Mouse (Mus musculus): ENCODE measurements at regions not wholly inside any gene's neighbourhood (a gene's known extent, or its start where the extent isn't known, plus 50 kb on each side); places are given as distances from the start of the nearest gene placed in this dataset.
A peak's percentile ranks its signal among the peaks of the same experiment; 100 is the strongest.

DNA sequence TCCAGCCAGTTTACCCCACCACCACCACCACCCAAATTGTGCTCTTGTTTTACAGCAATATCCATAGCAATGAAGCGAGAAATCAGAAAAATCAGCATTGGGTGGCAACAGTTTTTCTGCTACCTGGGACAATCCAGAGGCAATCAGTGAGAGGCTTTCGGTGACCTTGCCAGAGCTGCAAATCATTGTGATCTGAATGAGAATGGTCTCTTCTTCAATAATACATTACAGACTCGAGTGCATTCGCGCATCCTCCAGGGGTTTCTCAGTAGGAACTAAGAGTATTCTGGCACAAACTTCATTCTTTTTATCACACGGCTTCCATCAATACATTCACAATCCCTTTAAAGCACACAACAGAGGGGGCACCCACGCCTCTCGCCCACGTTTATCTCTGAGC is 91.2 kb downstream of the Srek1 start:
- DNase-seq (ENCODE audit: low read depth), result no peak

GRCm38 (mm10) chr13:103680740-103681139 is 93.7 kb downstream of the Srek1 start:
- no peak for DNase-seq (ENCODE audit: low read depth)

DNA sequence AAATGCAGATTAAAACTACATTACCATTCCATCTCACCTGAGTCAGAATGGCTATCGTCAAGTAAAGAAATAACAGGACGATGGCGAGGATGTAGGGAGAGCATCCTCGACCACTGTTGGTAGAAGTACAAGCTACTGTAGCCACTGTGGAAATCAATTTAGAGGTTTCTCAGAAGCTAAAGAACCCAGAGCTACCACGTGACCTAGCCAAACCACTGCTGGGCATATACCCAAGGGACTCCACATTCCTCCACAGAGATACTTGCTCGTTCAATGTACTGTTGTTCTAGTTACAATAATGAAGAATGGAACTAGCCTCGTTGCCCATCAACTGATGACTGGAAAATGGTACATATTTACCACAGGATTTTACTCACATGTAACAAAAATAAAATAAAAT is 94.4 kb downstream of the Srek1 start:
- no peak for DNase-seq (ENCODE audit: low read depth)

DNA sequence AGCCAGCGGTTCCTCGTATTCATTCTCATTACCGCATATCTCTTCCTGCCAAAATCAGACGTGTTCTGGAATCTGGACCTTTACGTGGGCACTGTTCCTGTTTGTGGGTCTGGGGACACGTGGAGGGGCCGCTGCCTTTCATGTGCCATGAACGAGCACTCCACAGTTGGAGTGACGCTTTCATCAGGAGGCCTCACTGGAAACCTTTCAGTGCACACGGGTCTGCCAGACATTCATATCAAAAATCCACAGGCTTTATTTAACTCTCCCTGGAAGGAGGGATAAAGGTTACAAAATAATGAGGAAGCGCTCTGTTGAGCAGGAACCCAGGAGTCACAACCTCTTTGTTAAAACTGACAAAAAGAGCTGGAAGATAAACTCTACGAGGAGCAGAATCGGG is 97.6 kb downstream of the Srek1 start:
- no peak for DNase-seq (ENCODE audit: low read depth)

DNA sequence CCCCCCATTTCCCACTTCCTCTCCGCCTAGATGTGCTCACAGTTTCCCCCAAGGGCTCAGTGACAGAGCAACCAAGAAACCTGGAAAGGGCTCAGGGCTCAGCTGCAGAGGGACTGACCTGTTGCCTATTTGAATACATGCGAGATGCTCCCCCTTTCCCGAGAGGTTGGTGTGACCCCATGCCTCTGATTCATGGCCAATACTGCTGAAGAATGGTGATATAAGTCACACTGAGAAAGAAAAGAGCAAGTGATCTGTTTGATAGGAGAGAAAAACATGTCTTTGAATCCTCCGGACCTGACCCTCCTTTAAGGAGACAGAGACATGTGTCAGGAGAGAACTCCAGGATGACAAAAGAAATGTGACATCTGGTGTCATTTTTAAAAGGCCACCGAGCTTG is 98.2 kb downstream of the Srek1 start:
- DNase-seq (ENCODE audit: low read depth), result no peak

- no peak for DNase-seq (ENCODE audit: low read depth)
These were observed 103.8 kb downstream of the Srek1 start for GRCm38 (mm10) chr13:103670611-103671010.

- DNase-seq (ENCODE audit: low read depth), result no peak
These were observed 104.6 kb downstream of the Srek1 start for GRCm38 (mm10) chr13:103669856-103670255.

DNA sequence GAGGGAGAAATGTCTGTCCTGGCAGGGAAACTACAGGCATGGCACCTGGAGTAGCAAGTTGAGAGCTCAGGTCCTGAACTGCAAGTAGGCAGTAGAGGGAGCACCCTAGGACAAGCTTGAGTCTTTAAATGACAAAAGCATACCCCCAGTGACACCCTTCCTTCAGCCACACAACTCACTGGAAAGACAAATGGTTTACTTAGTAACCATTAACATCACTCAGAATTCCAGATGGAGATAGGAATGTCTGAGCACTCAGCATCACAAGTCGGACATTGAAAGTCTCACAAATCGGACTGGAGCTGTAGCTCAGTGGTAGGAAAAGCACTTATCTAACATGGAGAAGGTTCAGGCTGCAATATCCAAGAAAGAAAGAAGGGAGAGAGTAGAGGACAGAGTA is 106.7 kb downstream of the Srek1 start:
- no peak for DNase-seq (ENCODE audit: low read depth)

DNA sequence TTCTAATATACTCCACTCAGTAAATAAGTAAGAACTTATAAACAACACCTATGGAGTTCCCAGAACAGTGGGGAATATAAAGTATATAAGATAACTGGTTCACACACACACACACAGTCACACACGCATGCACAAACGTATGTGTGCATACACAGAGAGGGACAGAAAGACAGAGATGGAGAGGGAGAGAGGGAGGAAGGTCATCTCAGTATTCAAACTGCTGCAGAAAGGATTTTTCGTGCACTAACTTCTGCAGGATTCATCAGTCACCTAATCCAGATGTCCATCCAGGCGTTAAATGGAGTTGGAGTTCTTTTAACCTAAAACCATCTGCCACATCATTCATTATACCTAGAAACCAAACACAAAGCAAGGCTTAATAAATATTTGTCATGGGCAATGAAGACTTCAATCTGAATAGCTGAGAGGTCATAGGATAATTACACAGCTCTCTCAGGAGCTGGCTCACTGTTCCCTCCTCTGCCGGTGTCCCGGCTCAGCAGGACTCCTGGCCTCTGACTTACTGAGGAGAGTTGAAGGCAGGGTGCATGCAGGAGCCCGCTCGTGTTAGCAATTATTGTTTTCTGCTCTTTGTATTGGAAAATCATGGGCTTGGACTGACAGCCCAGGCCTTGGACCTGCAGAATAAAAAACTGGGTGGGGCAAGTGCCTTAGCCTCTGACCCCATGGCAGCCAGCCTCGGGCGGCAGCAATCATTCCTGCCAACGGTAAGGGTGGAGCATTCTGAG is 114.0 kb downstream of the Srek1 start:
- no peak for DNase-seq (ENCODE audit: low read depth)

- DNase-seq (ENCODE audit: low read depth), result no peak
These were observed 118.4 kb downstream of the Srek1 start for GRCm38 (mm10) chr13:103655966-103656365.

DNA sequence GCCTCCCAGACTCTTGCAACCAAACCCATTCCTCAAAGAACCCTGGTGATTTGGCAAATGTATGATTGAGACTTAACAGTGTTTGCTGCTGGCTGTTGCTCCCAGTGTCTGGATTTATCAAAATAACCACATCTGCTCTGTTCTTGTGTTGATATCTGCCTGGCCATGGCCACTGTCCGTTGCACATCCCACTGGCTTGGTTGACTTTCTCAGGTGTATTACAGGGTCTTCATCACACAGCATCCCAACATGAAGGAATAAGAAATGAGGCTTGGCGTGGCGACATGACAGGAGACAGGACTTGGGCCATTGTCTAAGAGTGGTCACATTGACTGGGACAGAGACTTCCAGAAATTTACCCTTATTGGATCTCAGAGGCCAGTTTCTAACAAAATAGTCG is 121.2 kb downstream of the Srek1 start:
- no peak for DNase-seq (ENCODE audit: low read depth)

DNA sequence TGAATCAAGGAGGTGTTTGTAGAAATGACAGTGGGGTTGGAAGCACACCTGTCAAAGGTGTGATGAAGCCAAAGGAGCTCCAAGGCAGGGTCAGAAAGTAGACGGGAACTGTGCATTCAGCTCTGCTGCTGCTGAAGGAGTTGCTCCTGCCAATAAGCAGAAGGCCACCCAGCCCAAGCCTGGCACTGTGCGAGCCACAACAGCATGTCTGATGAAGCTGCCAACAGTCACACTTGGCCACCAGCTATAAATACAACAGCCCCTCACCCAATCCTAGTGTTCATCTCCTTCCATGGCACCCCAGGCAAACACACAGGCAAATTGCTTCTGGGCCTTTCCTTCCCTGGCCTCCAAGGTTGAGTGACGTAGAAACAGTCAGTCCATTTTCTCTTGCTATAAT is 125.0 kb downstream of the Srek1 start:
- no peak for DNase-seq (ENCODE audit: low read depth)

GRCm38 (mm10) chr13:103648016-103648415 is 126.4 kb downstream of the Srek1 start:
- no peak for DNase-seq (ENCODE audit: low read depth)

GRCm38 (mm10) chr13:103646035-103646434 is 128.4 kb downstream of the Srek1 start:
- peak; percentile 17 for DNase-seq (ENCODE audit: low read depth)

DNA sequence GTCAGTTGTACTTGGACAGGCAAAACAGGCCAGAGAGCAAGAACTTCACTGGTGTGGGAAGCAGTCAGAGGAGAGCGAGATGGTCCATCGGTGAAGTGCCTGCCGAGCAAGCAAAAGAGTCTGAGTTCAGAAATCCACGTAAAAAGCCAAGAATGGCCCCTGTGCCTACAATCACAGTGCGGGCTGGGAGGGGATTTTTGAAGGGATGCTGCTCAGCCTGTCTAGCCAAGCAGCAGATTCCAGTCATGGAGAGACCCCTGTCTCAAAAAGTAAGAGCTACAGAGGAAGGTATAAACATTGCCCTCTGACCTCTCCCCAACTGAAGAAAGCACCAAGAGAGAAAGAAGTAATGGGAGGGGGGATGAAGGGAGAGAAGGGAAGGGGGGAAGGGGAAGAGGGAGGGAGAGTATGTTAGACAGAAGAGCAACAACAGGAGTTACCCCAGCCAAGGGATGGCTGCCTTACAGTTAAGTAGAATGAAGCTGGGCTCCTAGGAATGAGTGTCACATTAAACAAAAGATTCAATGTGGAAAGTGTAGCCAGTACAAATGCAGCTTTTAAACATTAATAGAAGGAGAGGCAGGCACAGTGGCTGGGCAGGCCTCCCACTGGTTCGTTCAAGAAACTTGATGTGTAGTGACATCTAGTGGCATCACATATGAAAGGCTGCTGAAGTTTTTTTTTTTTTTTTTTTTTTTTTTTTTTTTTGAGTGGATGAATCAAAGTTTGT is 130.2 kb downstream of the Srek1 start:
- peak; percentile 3 for DNase-seq (ENCODE audit: low read depth)

DNA sequence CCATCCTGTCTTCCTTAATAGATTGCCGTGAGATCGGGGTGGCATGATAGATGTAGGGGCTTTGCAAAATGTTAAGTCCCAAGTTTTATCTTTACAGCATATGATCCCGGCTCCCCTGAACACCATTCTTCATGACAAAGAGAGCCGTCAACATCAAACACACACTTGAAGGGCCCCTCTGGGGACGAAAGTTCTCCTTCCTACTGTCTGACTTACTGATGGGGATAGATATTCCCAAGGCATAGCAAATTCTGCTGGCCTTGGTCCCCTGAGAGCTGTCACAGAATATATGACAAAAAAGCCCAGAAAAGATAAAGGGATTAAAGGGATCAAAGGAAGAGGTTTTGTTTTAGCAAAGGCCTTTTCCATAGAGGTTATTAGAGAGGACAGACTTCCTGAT is 130.9 kb downstream of the Srek1 start:
- DNase-seq (ENCODE audit: low read depth), result no peak

GRCm38 (mm10) chr13:103642542-103643375 is 131.6 kb downstream of the Srek1 start:
- no peak for DNase-seq (ENCODE audit: low read depth)

- no peak for DNase-seq (ENCODE audit: low read depth)
These were observed 136.4 kb downstream of the Srek1 start for GRCm38 (mm10) chr13:103638038-103638437.

GRCm38 (mm10) chr13:103637414-103637813 is 137.0 kb downstream of the Srek1 start:
- no peak for DNase-seq (ENCODE audit: low read depth)

DNA sequence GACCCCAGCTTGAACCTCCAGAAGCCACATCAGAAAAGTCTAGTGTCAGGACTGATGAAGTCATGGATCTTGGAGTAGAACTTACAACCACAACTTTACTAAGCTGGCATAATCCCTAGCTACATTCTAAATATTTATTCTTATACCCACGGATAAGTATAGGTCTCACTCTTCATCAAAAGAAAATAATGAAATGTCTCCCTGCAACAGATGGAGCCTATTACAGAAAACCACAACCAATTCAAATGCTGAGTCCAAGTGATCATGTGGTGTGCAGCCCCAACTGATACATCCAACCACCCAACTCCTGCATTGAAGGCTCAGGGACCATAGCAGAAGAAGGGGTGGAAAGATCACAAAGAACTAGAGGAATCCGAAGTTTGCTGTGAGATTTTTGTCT is 137.8 kb downstream of the Srek1 start:
- no peak for DNase-seq (ENCODE audit: low read depth)

DNA sequence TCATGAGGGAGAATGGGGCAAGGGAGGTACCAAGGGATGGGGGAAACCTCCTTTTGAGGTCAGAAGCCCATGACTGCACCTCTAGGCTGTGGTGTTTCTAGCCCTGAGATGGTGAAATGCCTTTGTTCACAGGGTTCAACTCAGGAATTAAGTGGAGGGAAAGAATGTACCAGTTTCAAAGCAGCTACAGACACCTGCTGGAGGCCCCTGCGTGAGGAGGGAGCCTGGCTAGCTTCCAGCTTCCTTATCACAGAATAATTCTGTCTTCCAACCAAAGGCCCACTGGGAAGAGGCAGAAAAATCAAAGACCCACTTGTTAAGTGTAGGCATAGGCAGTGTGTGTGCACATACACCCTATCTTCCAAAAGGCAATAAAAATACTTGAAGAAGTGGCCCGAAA is 150.6 kb downstream of the Srek1 start:
- no peak for DNase-seq (ENCODE audit: low read depth)

GRCm38 (mm10) chr13:103623319-103623718 is 151.1 kb downstream of the Srek1 start:
- DNase-seq (ENCODE audit: low read depth), result no peak

- DNase-seq (ENCODE audit: low read depth), result no peak
These were observed 152.1 kb downstream of the Srek1 start for GRCm38 (mm10) chr13:103622324-103622723.

Measured in naive thymus-derived CD4-positive, alpha-beta T cell, adult 2 months (primary cell).